8 mouse cellular contexts compared by ENCODE assay signal in genomic region chr6:51545219-51545859, GRCm38 (mm10). TPM values are rescaled to one million over a fixed set of nuclear protein-coding genes. Genes with fewer than 3 reads are reported as not detected.
DNase-seq lines count a peak whose midpoint lies in the region; ATAC-seq and TF ChIP-seq lines count a peak whose summit lies in the region.

No protein-coding gene starts in this region.

- peak overlapping the region; percentile 39 for H3K27ac ChIP-seq in embryonic fibroblast, embryonic 13.5 days (ENCODE audit: insufficient read depth, low read length)
- H3K27ac ChIP-seq in intestine, postnatal 0 days (ENCODE audit: low read depth, low read length): 0 out of 2 replicates have a peak overlapping the region, but pooled peaks have one; percentile 35
- no peak overlapping the region for H3K27ac ChIP-seq in midbrain, embryonic 11.5 days (ENCODE audit: low read depth, low read length)

- WGBS in intestine, postnatal 0 days: 69% methylated on average over 11 of the region's 11 CpGs
- 84% methylated on average over 11 of the region's 11 CpGs for WGBS in midbrain, embryonic 11.5 days

- no peaks in the 10 kb centered on the region for H3K27me3 ChIP-seq in intestine, postnatal 0 days (replicated peaks; ENCODE audit: control insufficient read depth, insufficient read depth, low read length)
- H3K27me3 ChIP-seq in midbrain, embryonic 11.5 days (ENCODE audit: control insufficient read depth, insufficient read depth, low read length): no peaks in the 10 kb centered on the region

- H3K9me3 ChIP-seq in intestine, postnatal 0 days (ENCODE audit: control insufficient read depth): no peaks in the 10 kb centered on the region
- H3K9me3 ChIP-seq in midbrain, embryonic 11.5 days (ENCODE audit: control insufficient read depth, low read length): no peaks in the 10 kb centered on the region

- no peak; the same call in 1 of the 2 replicates for TF ChIP-seq POLR2A in embryonic fibroblast, embryonic 13.5 days (IDR thresholded peaks at IDR 0.05; ENCODE audit: low read depth, low read length)

- DNase-seq in adrenal gland, adult (ENCODE audit: inconsistent age in 2 of 2, low spot score in 1 of 2): peak; percentile 31 to 72
- no peak for DNase-seq in adrenal gland, postnatal 25 days
- peak; percentile 74 for DNase-seq in CD4-positive, CD25-positive, alpha-beta regulatory T cell, adult 2 months (ENCODE audit: low read depth, low spot score)
- DNase-seq in embryo, embryonic 11 days: no peak
- DNase-seq in midbrain, embryonic 11.5 days (ENCODE audit: low spot score, missing footprints): no peak

- peak overlapping the region; percentile 48 for H3K4me2 ChIP-seq in intestine, postnatal 0 days (replicated peaks; ENCODE audit: low read depth)
- H3K4me2 ChIP-seq in midbrain, embryonic 11.5 days: no peak overlapping the region

- no peak overlapping the region for H3K4me3 ChIP-seq in embryonic fibroblast, embryonic 13.5 days (ENCODE audit: insufficient read depth, low read length)
- H3K4me3 ChIP-seq in intestine, postnatal 0 days (ENCODE audit: low read depth, low read length): peak overlapping the region; percentile 1; the same call in 1 of the 2 replicates
- H3K4me3 ChIP-seq in midbrain, embryonic 11.5 days (ENCODE audit: low read depth, low read length): no peak overlapping the region

- no peak overlapping the region for H3K9ac ChIP-seq in intestine, postnatal 0 days (ENCODE audit: low read depth, low read length)
- no peak overlapping the region for H3K9ac ChIP-seq in midbrain, embryonic 11.5 days (ENCODE audit: low read length)

- peak; percentile 54; the same call in 1 of the 2 replicates for ATAC-seq in intestine, postnatal 0 days
- peak; percentile 62 for ATAC-seq in megakaryocyte, adult 5-6 weeks (ENCODE audit: poor library complexity, severe bottlenecking)
- ATAC-seq in midbrain, embryonic 11.5 days (ENCODE audit: low FRiP score): no peak

- peaks cover 4% of the 10 kb centered on the region; the same call in 1 of the 2 replicates for H3K4me1 ChIP-seq in embryonic fibroblast, embryonic 13.5 days (ENCODE audit: control insufficient read depth, insufficient read depth, low read length)
- no peaks in the 10 kb centered on the region for H3K4me1 ChIP-seq in intestine, postnatal 0 days (replicated peaks; ENCODE audit: control insufficient read depth, insufficient read depth, low read length)
- H3K4me1 ChIP-seq in midbrain, embryonic 11.5 days (ENCODE audit: control insufficient read depth, insufficient read depth, low read length): peaks cover 9% of the 10 kb centered on the region

- no peak for TF ChIP-seq CTCF in embryonic fibroblast, embryonic 13.5 days (IDR thresholded peaks at IDR 0.05; ENCODE audit: borderline replicate concordance, insufficient read depth, low read length)
- TF ChIP-seq CTCF in intestine, postnatal 0 days (IDR thresholded peaks at IDR 0.05; ENCODE audit: low read depth): no peak

- H3K36me3 ChIP-seq in intestine, postnatal 0 days (ENCODE audit: control insufficient read depth, insufficient read depth): no peaks in the 10 kb centered on the region
- no peaks in the 10 kb centered on the region for H3K36me3 ChIP-seq in midbrain, embryonic 11.5 days (ENCODE audit: control insufficient read depth, insufficient read depth, low read length)

RNA-seq across cellular contexts. Expression of gene Snx10, which starts 21.6 kb away (rescaled TPM):
- total RNA-seq in adrenal gland, postnatal 25 days (2021): 23.7 and 26.6 TPM in 2 replicates
- polyA plus RNA-seq in embryonic fibroblast, embryonic 13.5 days (2011; ENCODE audit: insufficient read length, low read depth, missing spikeins): 25.0 and 27.5 TPM in 2 replicates
- 8.4 and 10.1 TPM in 2 replicates for polyA plus RNA-seq in intestine, postnatal 0 days (2015; fragmentation: Nextera tagmentation; extraction: Ambion mirVana)
- total RNA-seq in megakaryocyte, adult 5-6 weeks (2015): 126 and 133 TPM in 2 replicates
- total RNA-seq in megakaryocyte, adult 5-6 weeks (2017): 114 and 125 TPM in 2 replicates
- polyA plus RNA-seq in midbrain, embryonic 11.5 days (2014; fragmentation: Nextera tagmentation; extraction: Ambion mirVana): 52.0 and 53.4 TPM in 2 replicates

Comparison
In these comparisons a context has a peak if more than half of its experiments do, and no peak if none do; other contexts are left out.
1. DNase-seq: peak in adrenal gland, adult (2 of 2) and CD4-positive, CD25-positive, alpha-beta regulatory T cell, adult 2 months (single experiment); none in adrenal gland, postnatal 25 days (single experiment), embryo, embryonic 11 days (single experiment) and midbrain, embryonic 11.5 days (single experiment).